Mouse (Mus musculus) 3134 (cell line): ENCODE measurements around the gene 1700014D04Rik.
"Not testable (repeated sequence)": the region's sequence is repeated elsewhere in the genome, so short reads cannot be mapped to it uniquely, and the experiment has no call there.

Experiments
- DNase-seq: peaks from one replicate; pipeline ENCODE4 v3.0.0-alpha.2; 2011; ENCODE audit warnings: low spot score; ENCODE audit not compliant: insufficient read length; ENCODE audit errors: extremely low read depth

Gene 1700014D04Rik

DNA sequence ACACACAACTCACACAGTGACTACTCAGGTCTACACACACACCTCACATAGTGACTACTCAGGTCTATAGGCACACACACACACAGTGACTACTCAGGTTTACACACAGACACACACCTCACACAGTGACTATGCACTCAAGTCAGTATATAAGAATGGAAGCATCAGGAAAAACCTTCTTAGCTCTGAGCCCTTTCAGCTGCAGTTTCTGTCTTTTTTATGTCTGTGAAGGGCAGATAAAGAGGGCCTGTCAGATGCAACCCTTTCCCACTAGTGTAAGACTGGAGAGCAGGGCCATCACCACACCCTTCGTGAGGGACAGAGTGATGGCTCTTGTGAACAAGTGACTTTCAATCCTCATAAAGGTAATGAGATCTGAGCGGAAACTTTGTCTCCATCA, 8.1 kb downstream of the 1700014D04Rik start:
- DNase-seq = no peak

- DNase-seq = peak; percentile 14
Observed at GRCm38 (mm10) chr13:59735190-59735589, 11.4 kb downstream of the 1700014D04Rik start.

DNA sequence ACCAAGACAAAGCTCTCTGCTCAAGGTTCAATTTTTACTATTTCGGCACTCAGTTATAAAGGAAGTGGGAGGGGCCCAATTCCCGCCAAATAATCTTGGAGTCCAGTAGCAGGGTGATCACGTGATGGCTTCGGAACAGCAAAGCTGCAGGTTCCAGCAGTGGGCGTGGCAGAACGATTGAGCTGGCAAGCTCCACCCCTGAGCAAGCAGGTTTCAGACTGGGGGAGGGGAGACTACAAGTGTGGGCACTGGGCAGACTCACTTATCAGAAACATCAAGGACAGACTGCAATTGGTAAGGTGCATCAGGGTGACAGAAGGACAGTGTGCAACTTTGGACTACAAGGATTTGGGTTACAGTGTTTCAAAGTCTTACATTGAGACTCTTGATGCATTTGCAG, 12.2 kb downstream of the 1700014D04Rik start:
- DNase-seq = not testable (repeated sequence)

DNA sequence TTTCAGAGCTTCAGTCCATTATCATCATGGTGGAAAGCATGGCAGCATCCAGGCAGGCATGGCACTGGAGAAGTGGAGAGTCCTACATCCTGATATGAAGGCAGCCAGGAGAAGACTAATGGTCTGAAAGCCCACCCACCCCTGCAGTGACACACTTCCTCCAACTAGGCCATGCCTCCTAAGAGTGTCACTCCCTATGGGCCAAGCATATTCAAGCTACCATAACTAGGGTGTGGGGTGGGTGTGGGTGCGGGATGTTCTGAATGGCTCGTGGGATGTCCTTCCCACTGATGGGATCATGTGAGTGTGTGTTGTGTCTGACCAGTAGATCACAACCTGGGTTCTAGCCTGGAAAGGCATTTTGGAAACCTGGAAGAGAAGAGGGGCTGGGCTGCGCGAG, 12.6 kb downstream of the 1700014D04Rik start:
- no peak for DNase-seq

DNA sequence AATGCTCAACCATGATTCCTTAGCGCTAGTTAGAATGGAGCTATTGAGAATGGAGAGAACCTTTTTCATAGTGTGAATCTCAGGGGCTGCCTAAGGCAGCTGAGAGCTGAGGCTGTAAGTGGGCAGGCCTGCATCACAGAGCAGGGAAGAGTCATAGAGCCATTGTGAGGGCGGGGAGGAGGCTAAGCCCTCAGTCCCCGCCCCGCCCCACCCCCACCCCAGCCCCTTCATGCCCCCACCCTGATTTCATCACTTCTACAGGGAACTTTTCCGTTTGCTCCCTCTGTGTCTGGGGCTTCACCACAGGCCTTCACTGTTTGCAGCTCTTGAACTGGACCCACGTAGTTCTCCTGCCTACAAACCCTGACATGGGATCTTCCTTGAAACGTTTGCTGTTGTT, 14.9 kb downstream of the 1700014D04Rik start, which contains the start of gene Spata31d1d:
Gene Spata31d1d (minus strand): TSS at position 101 of the 400 bp plus-strand sequence.
- DNase-seq = no peak

GRCm38 (mm10) chr13:59728378-59729093, 18.0 kb downstream of the 1700014D04Rik start:
- DNase-seq = peak; percentile 32

GRCm38 (mm10) chr13:59726139-59726867, 20.2 kb downstream of the 1700014D04Rik start:
- no peak for DNase-seq

GRCm38 (mm10) chr13:59722089-59722488, 24.5 kb downstream of the 1700014D04Rik start:
- not testable (repeated sequence) for DNase-seq

GRCm38 (mm10) chr13:59719475-59719874, 27.1 kb downstream of the 1700014D04Rik start:
- DNase-seq = no peak

GRCm38 (mm10) chr13:59718857-59719440, 27.6 kb downstream of the 1700014D04Rik start:
- not testable (repeated sequence) for DNase-seq

DNA sequence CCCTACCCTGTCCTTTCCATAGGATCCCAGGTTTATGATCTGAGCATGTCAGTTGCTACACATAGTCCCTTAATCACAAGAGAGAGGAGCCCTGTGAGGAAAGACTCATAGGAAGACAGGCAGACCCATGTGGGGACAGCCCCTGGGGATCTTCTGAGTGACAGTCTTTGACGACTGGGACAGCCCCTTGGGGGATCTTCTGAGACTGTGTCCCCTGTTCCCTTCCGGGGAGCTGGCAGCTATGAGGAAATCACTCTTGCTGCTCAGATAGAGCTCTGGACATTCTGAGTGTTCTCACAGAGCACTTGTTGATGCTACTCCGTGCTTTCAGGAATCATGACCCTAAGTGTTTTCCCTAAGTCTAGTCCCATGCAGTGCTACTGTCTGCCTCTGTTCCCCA, 32.8 kb downstream of the 1700014D04Rik start:
- no peak for DNase-seq

DNA sequence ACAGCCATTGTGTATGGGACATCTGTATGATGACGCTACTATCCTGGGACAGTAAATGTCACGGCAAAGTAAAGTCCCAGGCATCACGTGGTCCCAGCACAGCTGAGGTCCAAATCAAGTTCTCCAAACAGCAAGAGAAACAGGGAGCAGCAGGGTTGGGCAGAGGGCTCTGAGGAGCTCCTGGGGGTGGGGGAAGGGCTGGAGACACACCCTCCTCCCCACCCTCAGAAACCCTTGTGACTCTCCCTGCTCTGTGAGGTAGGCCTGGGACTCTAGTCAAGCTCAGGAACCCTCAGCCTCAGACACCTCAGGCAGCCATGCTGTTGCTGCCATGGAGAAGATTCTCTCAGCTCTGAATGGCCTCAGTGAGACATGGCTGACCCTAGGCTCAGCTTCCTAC, 34.6 kb downstream of the 1700014D04Rik start, which contains the start of gene Spata31d1b:
Gene Spata31d1b (plus strand): TSS at position 301 of the 400 bp plus-strand sequence.
- not testable (repeated sequence) for DNase-seq

DNA sequence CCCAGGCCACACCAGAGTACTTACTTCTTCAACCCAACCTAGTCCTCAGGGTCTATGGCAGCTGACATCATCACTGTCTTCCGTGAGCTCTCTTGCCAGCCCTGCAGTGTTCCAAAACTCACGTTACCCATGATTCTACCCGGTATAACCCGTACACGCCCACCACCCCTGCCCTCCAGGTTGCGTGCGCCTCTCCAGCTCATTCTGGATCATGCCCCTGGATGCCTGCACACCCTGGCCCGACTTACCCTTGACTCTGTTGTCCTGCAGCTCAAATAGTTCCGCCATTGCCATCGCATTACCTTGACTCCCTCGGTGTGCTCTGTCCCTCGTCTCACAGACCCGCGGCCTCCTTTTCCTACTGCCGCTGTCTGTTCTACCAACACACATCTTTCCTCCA, 36.3 kb downstream of the 1700014D04Rik start, which contains the start of gene Spata31d1a:
Gene Spata31d1a (minus strand): TSS at position 101 of the 400 bp plus-strand sequence.
- no peak for DNase-seq

DNA sequence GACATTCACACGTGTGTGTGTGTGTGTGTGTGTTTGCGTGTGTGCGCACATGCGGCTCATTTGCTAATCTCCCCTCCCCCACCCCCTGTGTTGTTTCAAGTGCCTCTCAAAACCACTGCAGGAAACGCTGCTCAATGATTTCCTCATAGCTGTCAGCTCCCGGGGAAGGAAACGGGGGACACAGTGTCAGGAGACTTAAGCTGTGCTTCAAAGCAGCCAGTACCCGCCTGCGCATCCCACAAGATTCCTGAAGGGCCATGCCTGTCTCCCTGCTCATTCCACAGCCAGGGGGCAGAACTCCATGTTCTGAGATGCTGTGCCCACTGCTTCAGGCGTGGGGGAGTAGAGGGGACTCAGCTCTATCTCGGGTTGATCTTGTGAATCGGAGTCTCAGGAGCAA, 42.0 kb downstream of the 1700014D04Rik start:
- DNase-seq = no peak

- DNase-seq = no peak
Observed at GRCm38 (mm10) chr13:59703514-59703913, 43.0 kb downstream of the 1700014D04Rik start.

- DNase-seq = not testable (repeated sequence)
Observed at GRCm38 (mm10) chr13:59700137-59700536, 46.4 kb downstream of the 1700014D04Rik start.

- no peak for DNase-seq
Observed at GRCm38 (mm10) chr13:59699131-59699530, 47.4 kb downstream of the 1700014D04Rik start.

DNA sequence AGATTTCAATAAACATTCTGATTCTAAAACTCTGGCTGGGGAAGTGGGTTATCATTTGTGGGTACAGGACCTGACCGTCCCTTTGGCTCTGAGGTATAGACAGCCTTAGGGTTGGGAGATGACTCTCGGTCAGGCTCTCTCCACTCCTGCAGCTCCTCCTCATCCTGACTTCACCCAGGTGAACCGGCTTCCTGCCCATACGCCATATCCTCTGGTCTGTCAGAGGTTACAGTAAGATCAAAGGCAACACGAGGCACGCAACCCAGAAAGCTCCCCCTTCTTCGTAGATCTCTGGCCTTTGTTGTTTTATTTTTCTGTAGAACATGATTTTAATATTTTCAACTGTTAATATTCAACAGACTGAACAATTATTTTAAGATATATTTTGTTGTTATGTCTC, 50.8 kb downstream of the 1700014D04Rik start:
- DNase-seq = no peak

GRCm38 (mm10) chr13:59694008-59694407, 52.5 kb downstream of the 1700014D04Rik start, which contains the start of gene 4921517D22Rik:
4921517D22Rik (minus strand) TSS chr13:59694108.
- no peak for DNase-seq

DNA sequence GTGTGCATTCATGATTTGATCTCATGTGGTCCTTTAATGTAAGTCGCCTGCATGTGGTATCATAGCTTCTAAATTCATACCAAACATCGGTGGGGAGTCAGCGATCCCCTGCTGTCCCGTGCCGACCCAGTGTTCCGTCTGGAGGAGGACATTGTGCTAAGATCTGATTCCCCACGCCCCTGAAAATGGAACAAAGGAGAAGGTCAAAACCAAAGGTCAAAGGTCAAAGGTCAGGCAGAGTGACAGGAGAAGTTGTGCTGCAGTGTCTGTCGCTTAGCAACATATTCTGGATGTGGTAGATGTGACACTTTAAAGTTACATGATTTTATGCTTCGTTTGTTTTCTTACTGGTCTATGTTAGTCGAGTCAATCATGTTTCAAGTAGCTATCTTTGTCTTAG, 55.1 kb downstream of the 1700014D04Rik start:
- no peak for DNase-seq
